Mouse (Mus musculus): ENCODE data around the gene Fam13a. TPM values are rescaled to one million over a fixed set of nuclear protein-coding genes. Genes with fewer than 3 reads are reported as not detected.

Gene Fam13a
- polyA plus RNA-seq, 1 experiment from 2014 or later, result 4.7 TPM

- peaks cover 5% of the 10 kb centered on the region; the same call in 1 of the 2 replicates for H3K4me1 ChIP-seq (ENCODE audit: control insufficient read depth, insufficient read depth, low read length)
- no peak overlapping the region for H3K4me2 ChIP-seq (ENCODE audit: low read depth)
- H3K27me3 ChIP-seq (ENCODE audit: control insufficient read depth, insufficient read depth, low read length), result no peaks in the 10 kb centered on the region
- no peaks in the 10 kb centered on the region for H3K36me3 ChIP-seq (ENCODE audit: control insufficient read depth, insufficient read depth, low read length)
- DNase-seq (ENCODE audit: low spot score), result peak; percentile 60
- peak; percentile 86 for ATAC-seq (ENCODE audit: insufficient read depth, low FRiP score, low TSS enrichment)
- H3K9ac ChIP-seq (ENCODE audit: low read length), result no peak overlapping the region
- H3K9me3 ChIP-seq (ENCODE audit: control insufficient read depth, low read length), result no peaks in the 10 kb centered on the region
- no peak overlapping the region for H3K27ac ChIP-seq (ENCODE audit: low read depth, low read length)
- H3K4me3 ChIP-seq (ENCODE audit: low read depth, low read length), result no peak overlapping the region
- WGBS, result 48% methylated on average over 6 of the region's 6 CpGs
Measured at GRCm38 (mm10) chr6:58933189-58933913, 91.0 kb downstream of the Fam13a start.

GRCm38 (mm10) chr6:58932515-58933188, 91.7 kb downstream of the Fam13a start:
- Histone ChIP-seq H3K27me3 (ENCODE audit: control insufficient read depth, insufficient read depth, low read length) (no peaks in the 10 kb centered on the region), H3K4me2 (ENCODE audit: low read depth) (no peak overlapping the region), H3K4me3 (ENCODE audit: low read depth, low read length) (no peak overlapping the region), H3K27ac (ENCODE audit: low read depth, low read length) (no peak overlapping the region), H3K9me3 (ENCODE audit: control insufficient read depth, low read length) (no peaks in the 10 kb centered on the region), H3K4me1 (ENCODE audit: control insufficient read depth, insufficient read depth, low read length) (peaks cover 5% of the 10 kb centered on the region; the same call in 1 of the 2 replicates), H3K9ac (ENCODE audit: low read length) (no peak overlapping the region), H3K36me3 (ENCODE audit: control insufficient read depth, insufficient read depth, low read length) (no peaks in the 10 kb centered on the region)
- no peak for ATAC-seq (ENCODE audit: insufficient read depth, low FRiP score, low TSS enrichment)
- no peak for DNase-seq (ENCODE audit: low spot score)
- 88% methylated on average over 12 of the region's 12 CpGs for WGBS

GRCm38 (mm10) chr6:58931149-58931548, 93.2 kb downstream of the Fam13a start:
- H3K27ac ChIP-seq (ENCODE audit: low read depth, low read length), result no peak overlapping the region
- peaks cover 5% of the 10 kb centered on the region; the same call in 1 of the 2 replicates for H3K4me1 ChIP-seq (ENCODE audit: control insufficient read depth, insufficient read depth, low read length)
- no peak overlapping the region for H3K4me2 ChIP-seq (ENCODE audit: low read depth)
- no peaks in the 10 kb centered on the region for H3K36me3 ChIP-seq (ENCODE audit: control insufficient read depth, insufficient read depth, low read length)
- WGBS, result 80% methylated on average over 4 of the region's 4 CpGs
- H3K27me3 ChIP-seq (ENCODE audit: control insufficient read depth, insufficient read depth, low read length), result no peaks in the 10 kb centered on the region
- no peak for ATAC-seq (ENCODE audit: insufficient read depth, low FRiP score, low TSS enrichment)
- no peaks in the 10 kb centered on the region for H3K9me3 ChIP-seq (ENCODE audit: control insufficient read depth, low read length)
- DNase-seq (ENCODE audit: low spot score), result no peak
- no peak overlapping the region for H3K9ac ChIP-seq (ENCODE audit: low read length)
- no peak overlapping the region for H3K4me3 ChIP-seq (ENCODE audit: low read depth, low read length)

- no peaks in the 10 kb centered on the region for H3K27me3 ChIP-seq (ENCODE audit: control insufficient read depth, insufficient read depth, low read length)
- H3K9me3 ChIP-seq (ENCODE audit: control insufficient read depth, low read length), result no peaks in the 10 kb centered on the region
- H3K36me3 ChIP-seq (ENCODE audit: control insufficient read depth, insufficient read depth, low read length), result no peaks in the 10 kb centered on the region
- DNase-seq (ENCODE audit: low spot score) (no peak), ATAC-seq (ENCODE audit: insufficient read depth, low FRiP score, low TSS enrichment) (no peak)
- WGBS, result 93% methylated on average over 9 of the region's 9 CpGs
- no peak overlapping the region for H3K27ac ChIP-seq (ENCODE audit: low read depth, low read length)
- H3K4me3 ChIP-seq (ENCODE audit: low read depth, low read length), result no peak overlapping the region
- H3K4me1 ChIP-seq (ENCODE audit: control insufficient read depth, insufficient read depth, low read length), result peaks cover 5% of the 10 kb centered on the region; the same call in 1 of the 2 replicates
- no peak overlapping the region for H3K9ac ChIP-seq (ENCODE audit: low read length)
- no peak overlapping the region for H3K4me2 ChIP-seq (ENCODE audit: low read depth)
Measured at GRCm38 (mm10) chr6:58929911-58930431, 94.4 kb downstream of the Fam13a start.

GRCm38 (mm10) chr6:58927881-58928280, 96.5 kb downstream of the Fam13a start:
- H3K36me3 ChIP-seq (ENCODE audit: control insufficient read depth, insufficient read depth, low read length), result no peaks in the 10 kb centered on the region
- H3K9me3 ChIP-seq (ENCODE audit: control insufficient read depth, low read length), result no peaks in the 10 kb centered on the region
- H3K4me3 ChIP-seq (ENCODE audit: low read depth, low read length), result no peak overlapping the region
- H3K9ac ChIP-seq (ENCODE audit: low read length), result no peak overlapping the region
- no peak overlapping the region for H3K27ac ChIP-seq (ENCODE audit: low read depth, low read length)
- ATAC-seq (ENCODE audit: insufficient read depth, low FRiP score, low TSS enrichment), result no peak
- DNase-seq (ENCODE audit: low spot score), result no peak
- no peaks in the 10 kb centered on the region; the same call in 1 of the 2 replicates for H3K4me1 ChIP-seq (ENCODE audit: control insufficient read depth, insufficient read depth, low read length)
- WGBS, result 82% methylated on average over 2 of the region's 2 CpGs
- H3K4me2 ChIP-seq (ENCODE audit: low read depth), result no peak overlapping the region
- no peaks in the 10 kb centered on the region for H3K27me3 ChIP-seq (ENCODE audit: control insufficient read depth, insufficient read depth, low read length)

GRCm38 (mm10) chr6:58922511-58922910, 101.8 kb downstream of the Fam13a start:
- no peaks in the 10 kb centered on the region for H3K4me1 ChIP-seq (ENCODE audit: control insufficient read depth, insufficient read depth, low read length)
- H3K4me3 ChIP-seq (ENCODE audit: low read depth, low read length), result no peak overlapping the region
- H3K36me3 ChIP-seq (ENCODE audit: control insufficient read depth, insufficient read depth, low read length), result no peaks in the 10 kb centered on the region
- no peak overlapping the region for H3K27ac ChIP-seq (ENCODE audit: low read depth, low read length)
- H3K27me3 ChIP-seq (ENCODE audit: control insufficient read depth, insufficient read depth, low read length), result no peaks in the 10 kb centered on the region
- 81% methylated on average over 5 of the region's 5 CpGs for WGBS
- no peak overlapping the region for H3K9ac ChIP-seq (ENCODE audit: low read length)
- DNase-seq (ENCODE audit: low spot score) (no peak), ATAC-seq (ENCODE audit: insufficient read depth, low FRiP score, low TSS enrichment) (no peak)
- H3K9me3 ChIP-seq (ENCODE audit: control insufficient read depth, low read length), result no peaks in the 10 kb centered on the region
- no peak overlapping the region for H3K4me2 ChIP-seq (ENCODE audit: low read depth)

GRCm38 (mm10) chr6:58921623-58922022, 102.7 kb downstream of the Fam13a start:
- Histone ChIP-seq H3K27ac (ENCODE audit: low read depth, low read length) (no peak overlapping the region), H3K9ac (ENCODE audit: low read length) (no peak overlapping the region), H3K4me2 (ENCODE audit: low read depth) (no peak overlapping the region), H3K9me3 (ENCODE audit: control insufficient read depth, low read length) (no peaks in the 10 kb centered on the region), H3K27me3 (ENCODE audit: control insufficient read depth, insufficient read depth, low read length) (no peaks in the 10 kb centered on the region), H3K4me1 (ENCODE audit: control insufficient read depth, insufficient read depth, low read length) (no peaks in the 10 kb centered on the region), H3K4me3 (ENCODE audit: low read depth, low read length) (no peak overlapping the region), H3K36me3 (ENCODE audit: control insufficient read depth, insufficient read depth, low read length) (no peaks in the 10 kb centered on the region)
- no peak for ATAC-seq (ENCODE audit: insufficient read depth, low FRiP score, low TSS enrichment)
- DNase-seq (ENCODE audit: low spot score), result no peak
- 53% methylated on average over 3 of the region's 3 CpGs for WGBS

- Histone ChIP-seq H3K27me3 (ENCODE audit: control insufficient read depth, insufficient read depth, low read length) (no peaks in the 10 kb centered on the region), H3K9me3 (ENCODE audit: control insufficient read depth, low read length) (no peaks in the 10 kb centered on the region), H3K27ac (ENCODE audit: low read depth, low read length) (no peak overlapping the region), H3K9ac (ENCODE audit: low read length) (no peak overlapping the region), H3K4me2 (ENCODE audit: low read depth) (no peak overlapping the region), H3K4me3 (ENCODE audit: low read depth, low read length) (no peak overlapping the region), H3K4me1 (ENCODE audit: control insufficient read depth, insufficient read depth, low read length) (no peaks in the 10 kb centered on the region), H3K36me3 (ENCODE audit: control insufficient read depth, insufficient read depth, low read length) (no peaks in the 10 kb centered on the region)
- DNase-seq (ENCODE audit: low spot score) (no peak), ATAC-seq (ENCODE audit: insufficient read depth, low FRiP score, low TSS enrichment) (no peak)
- 85% methylated on average over 6 of the region's 6 CpGs for WGBS
Measured at GRCm38 (mm10) chr6:58920735-58921134, 103.6 kb downstream of the Fam13a start.

All from neural tube, embryonic 11.5 days (tissue).